Comparison of ENCODE assay signal across 8 mouse cellular contexts in genomic region chr17:35860831-35861197, GRCm38 (mm10). TPM values are rescaled to one million over a fixed set of nuclear protein-coding genes. Genes with fewer than 3 reads are reported as not detected.
DNase-seq lines count a peak whose midpoint lies in the region; ATAC-seq and TF ChIP-seq lines count a peak whose summit lies in the region.

No protein-coding gene starts in this region.

- peaks cover 31% of the 10 kb centered on the region for H3K36me3 ChIP-seq in embryonic facial prominence, embryonic 13.5 days
- peaks cover 13% of the 10 kb centered on the region; the same call in 1 of the 2 replicates for H3K36me3 ChIP-seq in intestine, embryonic 15.5 days
- no peaks in the 10 kb centered on the region for H3K36me3 ChIP-seq in myocyte (ENCODE audit: control insufficient read depth, insufficient read depth)

- peak overlapping the region; percentile 15 for H3ac ChIP-seq in myocyte (ENCODE audit: control insufficient read depth, insufficient read length)

- ATAC-seq in embryonic facial prominence, embryonic 13.5 days (ENCODE audit: insufficient number of reproducible peaks, insufficient read depth, low FRiP score, low TSS enrichment, low read depth), result no peak
- peak; percentile 19 for ATAC-seq in intestine, embryonic 15.5 days

- H3K27me3 ChIP-seq in embryonic facial prominence, embryonic 13.5 days, result no peaks in the 10 kb centered on the region
- no peaks in the 10 kb centered on the region for H3K27me3 ChIP-seq in intestine, embryonic 15.5 days (replicated peaks)
- H3K27me3 ChIP-seq in myocyte (ENCODE audit: control insufficient read depth, insufficient read depth, insufficient read length), result no peaks in the 10 kb centered on the region

- H3K79me2 ChIP-seq in myocyte (ENCODE audit: control insufficient read depth, insufficient read depth), result no peaks in the 10 kb centered on the region

- peaks cover 20% of the 10 kb centered on the region for H3K4me1 ChIP-seq in embryonic facial prominence, embryonic 13.5 days
- peaks cover 18% of the 10 kb centered on the region for H3K4me1 ChIP-seq in intestine, embryonic 15.5 days (replicated peaks)

- peak overlapping the region; percentile 79 for H3K9ac ChIP-seq in embryonic facial prominence, embryonic 13.5 days
- H3K9ac ChIP-seq in intestine, embryonic 15.5 days, result peak overlapping the region; percentile 85

- no peak for TF ChIP-seq POLR2A in myocyte (IDR thresholded peaks at IDR 0.05; ENCODE audit: insufficient read length, low read depth)

- 3% methylated on average over 12 of the region's 12 CpGs for WGBS in embryonic facial prominence, embryonic 13.5 days
- WGBS in intestine, embryonic 15.5 days, result 3% methylated on average over 12 of the region's 12 CpGs

- peak overlapping the region; percentile 96 for H3K27ac ChIP-seq in embryonic facial prominence, embryonic 13.5 days
- H3K27ac ChIP-seq in intestine, embryonic 15.5 days, result peak overlapping the region; percentile 92

- peak overlapping the region; percentile 75 for H3K4me3 ChIP-seq in embryonic facial prominence, embryonic 13.5 days
- peak overlapping the region; percentile 88 for H3K4me3 ChIP-seq in intestine, embryonic 15.5 days (replicated peaks)
- H3K4me3 ChIP-seq in myocyte, result peak overlapping the region; percentile 38

- H3K4me2 ChIP-seq in embryonic facial prominence, embryonic 13.5 days, result peak overlapping the region; percentile 71
- peak overlapping the region; percentile 74 for H3K4me2 ChIP-seq in intestine, embryonic 15.5 days (replicated peaks)
- H3K4me2 ChIP-seq in myocyte (ENCODE audit: low read depth), result peak overlapping the region; percentile 96

- H3K9me3 ChIP-seq in embryonic facial prominence, embryonic 13.5 days, result no peaks in the 10 kb centered on the region
- H3K9me3 ChIP-seq in intestine, embryonic 15.5 days, result no peaks in the 10 kb centered on the region

- peak; percentile 27 for DNase-seq in kidney, postnatal 10 days
- no peak for DNase-seq in kidney, adult 18-20 months
- no peak for DNase-seq in left cerebral cortex, adult 11 months (ENCODE audit: low spot score)
- DNase-seq in ovary, postnatal 10 days (ENCODE audit: low spot score), result no peak
- no peak for DNase-seq in left cerebral cortex, adult 9 months (ENCODE audit: low spot score in 2 of 2)

TF ChIP-seq in myocyte, 11 proteins besides CTCF, POLR2A, EP300 and RAD21:
- TF ChIP-seq SRF (IDR thresholded peaks at IDR 0.05; ENCODE audit: control insufficient read depth, insufficient read length, low read depth) (no peak), TCF3 (IDR thresholded peaks at IDR 0.05; ENCODE audit: insufficient read length, low read depth) (no peak), E2F4 (IDR thresholded peaks at IDR 0.05; ENCODE audit: insufficient read depth) (no peak), MYOG (IDR thresholded peaks at IDR 0.05; ENCODE audit: control insufficient read depth in 1 of 3, insufficient read depth in 1 of 3, insufficient read length in 2 of 3, low read depth in 2 of 3) (no peak), MAX (IDR thresholded peaks at IDR 0.05; ENCODE audit: low read depth) (no peak), CEBPB (IDR thresholded peaks at IDR 0.05; ENCODE audit: insufficient read depth, poor library complexity, severe bottlenecking) (no peak), USF1 (IDR thresholded peaks at IDR 0.05; ENCODE audit: low read depth) (no peak), MYOD1 (IDR thresholded peaks at IDR 0.05; ENCODE audit: control insufficient read depth in 1 of 3, insufficient read length in 2 of 3, low read depth in 2 of 3) (no peak), POLR2AphosphoS2 (IDR thresholded peaks at IDR 0.05; ENCODE audit: insufficient read length, low read depth) (no peak), REST (IDR thresholded peaks at IDR 0.05; ENCODE audit: insufficient read depth, insufficient read length) (no peak), TCF12 (IDR thresholded peaks at IDR 0.05; ENCODE audit: insufficient read depth, poor library complexity, severe bottlenecking) (no peak)

RNA-seq across cellular contexts. Expression of gene Nrm, which starts 0.3 kb away (rescaled TPM):
- polyA plus RNA-seq in embryonic facial prominence, embryonic 13.5 days (2015; fragmentation: Nextera tagmentation; extraction: Ambion mirVana), result 49.0 and 53.5 TPM in 2 replicates
- 48.5 and 51.7 TPM in 2 replicates for polyA plus RNA-seq in intestine, embryonic 15.5 days (2015; fragmentation: Nextera tagmentation; extraction: Ambion mirVana)
- polyA plus RNA-seq in myocyte (2012; fragmentation: generic; extraction: Trizol), result 18.5 TPM

RNA-seq across cellular contexts. Expression of gene Ppp1r18, which starts 4.6 kb away (rescaled TPM):
- 23.7 and 25.4 TPM in 2 replicates for polyA plus RNA-seq in embryonic facial prominence, embryonic 13.5 days (2015; fragmentation: Nextera tagmentation; extraction: Ambion mirVana)
- polyA plus RNA-seq in intestine, embryonic 15.5 days (2015; fragmentation: Nextera tagmentation; extraction: Ambion mirVana), result 19.6 TPM in 2 replicates
- polyA plus RNA-seq in myocyte (2012; fragmentation: generic; extraction: Trizol), result 46.2 TPM

RNA-seq across cellular contexts. Expression of gene Dhx16, which starts 18.8 kb away (rescaled TPM):
- 40.9 and 53.5 TPM in 2 replicates for polyA plus RNA-seq in embryonic facial prominence, embryonic 13.5 days (2015; fragmentation: Nextera tagmentation; extraction: Ambion mirVana)
- polyA plus RNA-seq in intestine, embryonic 15.5 days (2015; fragmentation: Nextera tagmentation; extraction: Ambion mirVana), result 43.1 and 44.2 TPM in 2 replicates
- 29.4 TPM for polyA plus RNA-seq in myocyte (2012; fragmentation: generic; extraction: Trizol)

RNA-seq across cellular contexts. Expression of gene Mdc1, which starts 19.5 kb away (rescaled TPM):
- polyA plus RNA-seq in embryonic facial prominence, embryonic 13.5 days (2015; fragmentation: Nextera tagmentation; extraction: Ambion mirVana), result 15.7 and 21.0 TPM in 2 replicates
- polyA plus RNA-seq in intestine, embryonic 15.5 days (2015; fragmentation: Nextera tagmentation; extraction: Ambion mirVana), result 14.9 and 16.1 TPM in 2 replicates
- 7.0 TPM for polyA plus RNA-seq in myocyte (2012; fragmentation: generic; extraction: Trizol)

RNA-seq across cellular contexts. Expression of gene Tubb5, which starts 22.7 kb away (rescaled TPM):
- polyA plus RNA-seq in embryonic facial prominence, embryonic 13.5 days (2015; fragmentation: Nextera tagmentation; extraction: Ambion mirVana), result 1,166 and 1,221 TPM in 2 replicates
- polyA plus RNA-seq in intestine, embryonic 15.5 days (2015; fragmentation: Nextera tagmentation; extraction: Ambion mirVana), result 729 and 776 TPM in 2 replicates
- polyA plus RNA-seq in myocyte (2012; fragmentation: generic; extraction: Trizol), result 692 TPM

Comparison
In these comparisons a context has a peak if more than half of its experiments do, and no peak if none do; other contexts are left out.
1. H3K4me3 ChIP-seq: peak in every context shown above with its lines; median percentile 88 in intestine, embryonic 15.5 days; 75 in embryonic facial prominence, embryonic 13.5 days; 38 in myocyte.